Mouse (Mus musculus) spleen, adult 10 weeks (tissue): ENCODE data around the gene Brsk2. TPM values are rescaled to one million over a fixed set of nuclear protein-coding genes. Genes with fewer than 3 reads are reported as not detected.

Experiments
- polyA plus RNA-seq: library from polyadenylated mRNA; stranded (reverse); fragments of 350-450 nt; fragmentation: Illumina TruSeq; extraction: RNeasy Lipid Tissue Mini Kit (QIAGEN cat#74804); gene quantifications from one replicate; pipeline ENCODE4 v1.2.3, GENCODE M21; 2015; ENCODE audit warnings: low replicate concordance; ENCODE audit not compliant: insufficient read depth

Gene Brsk2
- not detected for polyA plus RNA-seq

GRCm38 (mm10) chr7:141948906-141949798, at the start of gene Brsk2:
Gene Brsk2 (plus strand): TSS chr7:141949751.

GRCm38 (mm10) chr7:141918407-141918806, 31.1 kb upstream of the Brsk2 start, which contains the start of gene Tollip:
Gene Tollip (minus strand): TSS chr7:141918507.

Other genes starting within 250 kb of the Brsk2 start
- gene Muc5ac, start 160.8 kb upstream of the Brsk2 start, polyA plus RNA-seq = 0.04 TPM
- gene Muc5b, start 110.7 kb upstream of the Brsk2 start, polyA plus RNA-seq = not detected
- gene Tollip, start 31.2 kb upstream of the Brsk2 start, polyA plus RNA-seq = 38.5 TPM
- gene Mob2, start 111.3 kb downstream of the Brsk2 start, polyA plus RNA-seq = 34.7 TPM
- gene Dusp8, start 146.1 kb downstream of the Brsk2 start, polyA plus RNA-seq = 0.88 TPM
- not detected for gene Gm45618, start 171.0 kb downstream of the Brsk2 start, polyA plus RNA-seq
- not detected for gene Gm39115, start 186.3 kb downstream of the Brsk2 start, polyA plus RNA-seq
- gene Gm45337, start 194.9 kb downstream of the Brsk2 start, polyA plus RNA-seq = not detected
- not detected for gene Gm29735, start 207.4 kb downstream of the Brsk2 start, polyA plus RNA-seq
- not detected for gene Gm4553, start 216.0 kb downstream of the Brsk2 start, polyA plus RNA-seq
- gene Krtap5-2, start 226.3 kb downstream of the Brsk2 start, polyA plus RNA-seq = not detected
- gene Gm10153, start 240.6 kb downstream of the Brsk2 start, polyA plus RNA-seq = not detected